Mouse (Mus musculus): Measurements from ENCODE around the gene Olfr464. TPM values are rescaled to one million over a fixed set of nuclear protein-coding genes. Genes with fewer than 3 reads are reported as not detected.
"Not testable (repeated sequence)": the region's sequence is repeated elsewhere in the genome, so short reads cannot be mapped to it uniquely, and the experiment has no call there.

The Olfr464 gene
- total RNA-seq, 4 experiments from 2014 or later, result not detected

DNA sequence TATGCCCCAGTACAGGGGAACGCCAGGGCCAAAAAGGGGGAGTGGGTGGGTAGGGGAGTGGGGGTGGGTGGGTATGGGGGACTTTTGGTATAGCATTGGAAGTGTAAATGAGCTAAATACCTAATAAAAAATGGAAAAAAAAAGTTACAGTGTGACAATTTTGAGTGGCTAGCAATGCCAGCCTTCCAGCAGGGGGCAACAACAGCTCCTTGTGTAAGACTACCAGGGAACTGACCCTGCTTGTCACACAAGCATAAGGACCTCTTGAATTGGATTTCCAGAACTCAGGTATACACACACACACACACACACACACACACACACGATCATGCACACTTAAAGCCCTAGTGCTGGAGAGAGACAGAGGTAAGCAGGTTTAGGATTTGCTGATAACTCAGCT lies 53.9 kb downstream of the Olfr464 start:
- not testable (repeated sequence) for DNase-seq (ENCODE audit: low spot score in 2 of 2)

Other genes with a start within 250 kb of the Olfr464 start
- gene Supt4a, start 183.4 kb downstream of the Olfr464 start, total RNA-seq (2022), result 10 to 100 TPM; 61.3 to 76.3 (median 69.6) TPM
- 100 to 1,000 TPM; 145 to 183 (median 166) TPM for gene Tspoap1, start 160.4 kb downstream of the Olfr464 start, total RNA-seq (2022)
- under 1 TPM in 1 of 4 experiments, not detected in 3; 0.79 TPM for gene Mpo, start 127.4 kb downstream of the Olfr464 start, total RNA-seq (2022)
- gene Lpo, start 92.7 kb downstream of the Olfr464 start, total RNA-seq (2022), result 1 to 10 TPM in 1 of 4 experiments, under 1 TPM in 3; 0.20 to 1.0 (median 0.30) TPM
- gene Mks1, start 67.8 kb downstream of the Olfr464 start, total RNA-seq (2022), result 1 to 10 TPM; 6.3 to 8.1 (median 6.9) TPM
- under 1 TPM in 2 of 4 experiments, not detected in 2; 0.16 to 0.35 TPM for gene Epx, start 45.4 kb downstream of the Olfr464 start, total RNA-seq (2022)
- not detected for gene Olfr462, start 28.7 kb downstream of the Olfr464 start, total RNA-seq (2022)
- gene Olfr463, start 23.6 kb downstream of the Olfr464 start, total RNA-seq (2022), result not detected
- gene Dynll2, start 66.6 kb upstream of the Olfr464 start, total RNA-seq (2022), result 100 to 1,000 TPM; 470 to 530 (median 496) TPM
- gene Srsf1, start 126.4 kb upstream of the Olfr464 start, total RNA-seq (2022), result 100 to 1,000 TPM; 208 to 223 (median 218) TPM
- gene Vezf1, start 147.3 kb upstream of the Olfr464 start, total RNA-seq (2022), result 10 to 100 TPM; 25.0 to 26.5 (median 25.7) TPM
- 10 to 100 TPM; 30.9 to 38.7 (median 33.4) TPM for gene Cuedc1, start 177.1 kb upstream of the Olfr464 start, total RNA-seq (2022)

Data from layer of hippocampus, adult 8-10 months (tissue).